Mouse (Mus musculus): ENCODE measurements around the gene Rpl28.
"Not testable (repeated sequence)": the region's sequence is repeated elsewhere in the genome, so short reads cannot be mapped to it uniquely, and the experiment has no call there.

Gene Rpl28

DNA sequence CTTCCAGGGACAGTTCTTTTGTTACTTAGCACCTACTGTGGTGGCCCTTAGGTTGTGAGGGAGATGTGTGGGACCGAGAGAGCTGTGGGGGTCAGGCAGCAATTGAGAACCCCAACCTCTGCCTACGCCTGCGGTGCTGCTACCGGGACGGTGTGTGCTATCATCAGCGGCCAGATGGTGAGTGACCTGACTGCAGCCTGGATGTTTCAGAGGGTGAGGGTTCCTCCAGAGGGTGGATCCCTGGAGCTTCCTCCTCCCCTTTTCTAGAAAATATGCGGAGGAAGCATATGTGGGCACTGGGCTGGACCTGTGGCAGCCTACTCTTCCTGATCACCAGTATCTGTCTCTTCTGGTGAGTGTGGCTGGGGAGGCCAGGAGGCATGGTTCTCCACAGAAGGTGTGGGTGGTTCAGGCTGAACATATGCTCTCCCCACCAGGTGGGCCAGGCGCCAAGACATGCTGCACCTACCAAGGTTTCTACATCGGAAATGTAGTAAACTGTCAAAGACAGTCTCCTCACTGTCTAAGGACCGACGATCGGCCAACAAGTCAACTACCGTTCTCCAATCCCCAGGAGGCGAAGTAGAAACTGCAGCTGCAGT lies 8.9 kb upstream of the Rpl28 start:
- no peak for DNase-seq (ENCODE audit: low read depth)

- peak; percentile 66 for DNase-seq (ENCODE audit: low read depth)
Measured at GRCm38 (mm10) chr7:4788499-4789435, 3.9 kb upstream of the Rpl28 start.

DNA sequence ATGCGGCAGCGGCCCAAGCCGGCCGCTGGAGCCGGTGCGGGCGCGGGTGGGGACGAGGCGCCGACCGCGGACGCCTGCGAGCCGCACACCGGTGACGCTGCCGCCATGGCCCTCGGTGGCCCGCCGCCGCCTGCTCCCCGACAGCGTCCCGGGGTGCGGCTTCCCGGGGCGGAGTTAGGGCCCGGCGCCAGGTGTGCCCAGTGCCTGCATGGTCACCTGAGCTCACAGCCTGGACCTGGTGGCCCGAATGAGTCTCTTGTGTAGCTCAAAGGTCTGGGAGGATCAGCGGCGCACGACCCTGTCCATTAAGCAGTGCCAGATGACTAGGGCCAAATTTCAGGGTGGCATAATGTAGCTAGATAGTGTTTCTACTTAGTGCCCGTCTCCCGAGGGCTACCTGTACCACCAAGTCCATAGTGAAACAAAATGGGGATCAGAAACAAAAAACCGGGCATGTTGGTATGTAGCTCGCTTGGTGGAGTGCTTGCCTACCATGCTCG lies 3.2 kb upstream of the Rpl28 start, which contains the start of gene Tmem238:
Tmem238 (minus strand) TSS at position 221 of the 500 bp plus-strand sequence.
- peak; percentile 57 for DNase-seq (ENCODE audit: low read depth)

DNA sequence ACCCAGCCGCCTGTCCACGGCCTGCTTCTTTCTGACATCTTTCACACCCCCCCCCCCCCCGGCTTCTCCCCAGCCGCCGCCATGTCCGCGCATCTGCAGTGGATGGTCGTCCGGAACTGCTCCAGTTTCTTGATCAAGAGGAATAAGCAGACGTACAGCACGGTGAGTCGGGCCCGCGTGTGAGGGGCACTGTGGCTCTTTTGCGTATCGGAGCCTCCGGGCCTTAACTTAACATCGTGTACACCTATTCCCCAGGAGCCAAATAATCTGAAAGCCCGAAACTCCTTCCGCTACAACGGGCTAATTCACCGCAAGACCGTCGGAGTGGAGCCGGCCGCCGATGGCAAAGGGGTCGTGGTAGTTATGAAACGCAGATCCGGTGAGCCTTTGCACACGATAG lies 574 bp downstream of the Rpl28 start:
- not testable (repeated sequence) for DNase-seq (ENCODE audit: low read depth)

- no peak for DNase-seq (ENCODE audit: low read depth)
Measured at GRCm38 (mm10) chr7:4793674-4794073, 1.0 kb downstream of the Rpl28 start.

DNA sequence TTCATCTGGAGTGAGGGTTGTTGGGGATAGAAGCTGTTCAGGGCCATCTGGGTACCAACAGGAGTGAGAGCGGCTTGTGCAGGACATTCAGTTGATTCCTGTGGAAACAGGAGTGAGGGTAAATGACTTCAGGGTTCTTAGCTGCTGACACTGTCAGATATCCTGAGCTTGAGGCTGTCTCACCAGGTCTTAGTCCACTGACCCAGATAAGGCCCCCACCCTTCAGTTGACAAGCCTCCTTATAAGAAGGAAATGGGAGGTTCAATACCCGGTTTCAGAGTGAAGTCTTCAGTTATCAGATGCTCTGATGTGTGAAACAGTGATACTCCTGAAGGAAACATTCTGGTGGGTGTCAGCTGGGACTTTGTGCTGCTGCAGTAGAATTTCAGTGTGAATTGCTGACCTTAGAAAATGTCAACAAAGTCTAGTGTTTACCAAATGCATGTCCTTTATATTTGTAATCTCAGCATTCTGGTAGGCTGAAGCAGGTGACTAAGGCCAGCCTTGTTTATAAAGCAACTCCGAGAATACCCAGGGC lies 2.0 kb downstream of the Rpl28 start:
- DNase-seq (ENCODE audit: low read depth), result no peak

GRCm38 (mm10) chr7:4795767-4796433 lies 3.2 kb downstream of the Rpl28 start:
- peak; percentile 75 for DNase-seq (ENCODE audit: low read depth)

GRCm38 (mm10) chr7:4802247-4802646 lies 9.6 kb downstream of the Rpl28 start:
- no peak for DNase-seq (ENCODE audit: low read depth)

GRCm38 (mm10) chr7:4806716-4807115 lies 14.0 kb downstream of the Rpl28 start:
- peak; percentile 79 for DNase-seq (ENCODE audit: low read depth)

- DNase-seq (ENCODE audit: low read depth), result peak; percentile 55
Measured at GRCm38 (mm10) chr7:4811131-4811530, 18.5 kb downstream of the Rpl28 start.

DNA sequence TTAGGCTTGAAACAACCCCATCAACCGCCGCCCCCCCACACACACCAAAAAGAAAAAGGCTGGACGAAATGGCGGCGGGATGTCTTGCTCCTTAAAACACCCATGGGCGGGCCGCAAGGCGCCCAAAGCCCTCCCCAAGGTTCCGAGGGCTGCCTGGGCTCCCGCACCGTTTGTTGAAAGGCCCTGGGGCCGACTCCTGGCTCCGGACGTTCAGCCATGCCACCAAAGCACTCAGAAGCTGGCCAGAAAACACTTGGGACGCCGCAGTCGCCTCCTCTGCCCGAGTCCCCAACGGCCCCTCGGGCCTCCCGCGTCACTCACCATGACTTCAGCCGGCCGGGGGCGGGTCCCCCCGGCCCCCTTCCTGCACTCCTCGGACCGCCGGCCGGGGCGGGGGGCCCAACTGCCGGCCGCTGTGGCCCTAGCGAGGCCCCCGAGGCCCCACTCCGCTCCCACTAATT lies 19.2 kb downstream of the Rpl28 start:
- DNase-seq (ENCODE audit: low read depth), result peak; percentile 68

DNA sequence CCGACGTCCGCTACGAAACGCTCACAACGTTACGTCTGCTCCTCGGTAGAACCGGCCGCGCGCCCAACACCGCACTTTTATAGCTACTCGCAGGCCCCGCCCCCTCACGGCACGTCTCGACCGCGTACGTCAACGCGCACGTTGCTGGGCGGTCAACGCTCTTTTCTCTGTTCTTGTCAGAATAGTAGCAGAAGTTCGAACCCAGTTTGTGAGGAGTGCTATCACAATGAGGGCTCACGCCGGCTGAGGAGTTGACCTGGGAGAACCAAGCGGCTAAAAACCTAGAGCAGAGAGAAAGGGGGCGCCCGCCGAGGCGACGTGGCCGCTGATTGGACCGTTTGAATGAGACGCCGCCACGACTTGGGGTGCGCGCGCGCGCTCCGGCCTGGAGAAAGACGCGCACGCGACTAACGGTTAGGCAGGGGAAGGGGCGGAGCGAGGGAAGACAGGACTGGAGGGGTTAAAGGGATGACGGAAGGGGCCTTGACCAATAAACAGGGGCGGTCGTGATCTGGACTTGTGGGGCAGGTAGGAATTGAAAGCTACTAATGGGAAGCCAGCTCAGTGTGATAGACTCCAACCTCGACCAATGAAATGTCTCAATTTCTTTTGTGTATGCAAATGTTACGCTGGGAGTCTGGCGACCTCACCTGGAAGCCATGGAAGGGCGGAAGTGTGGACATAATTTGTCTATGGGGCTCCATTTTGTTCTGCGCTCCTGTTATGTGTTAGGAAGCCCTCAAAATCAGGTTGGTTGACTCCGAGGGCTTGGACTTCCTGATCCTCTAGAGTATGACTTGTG lies 19.8 kb downstream of the Rpl28 start, which contains the start of gene Ube2s:
Ube2s (minus strand) TSS at position 288 of the 802 bp plus-strand sequence.
- DNase-seq (ENCODE audit: low read depth), result peak; percentile 100

GRCm38 (mm10) chr7:4813105-4813791 lies 20.6 kb downstream of the Rpl28 start:
- DNase-seq (ENCODE audit: low read depth), result peak; percentile 48

DNA sequence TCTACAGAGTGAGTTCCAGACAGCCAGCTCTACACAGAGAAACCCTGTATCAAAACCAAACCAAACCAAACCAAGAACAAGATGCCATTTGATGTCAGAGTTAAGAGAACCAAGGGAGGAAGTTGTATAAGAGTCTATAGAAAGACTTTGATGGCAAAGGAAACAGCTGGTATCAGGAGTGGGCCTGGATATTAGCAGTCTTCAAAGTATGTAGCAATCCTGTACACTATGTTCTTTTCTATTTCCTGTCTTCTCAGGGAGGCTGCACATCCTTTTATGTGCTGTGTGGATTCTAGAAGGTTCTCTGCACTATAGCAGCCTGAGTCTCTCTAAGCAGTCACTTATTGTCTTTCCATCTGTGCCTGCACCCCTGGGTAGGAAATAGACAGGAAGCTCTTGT lies 23.9 kb downstream of the Rpl28 start:
- DNase-seq (ENCODE audit: low read depth), result no peak

- DNase-seq (ENCODE audit: low read depth), result not testable (repeated sequence)
Measured at GRCm38 (mm10) chr7:4820925-4821324, 28.3 kb downstream of the Rpl28 start.

DNA sequence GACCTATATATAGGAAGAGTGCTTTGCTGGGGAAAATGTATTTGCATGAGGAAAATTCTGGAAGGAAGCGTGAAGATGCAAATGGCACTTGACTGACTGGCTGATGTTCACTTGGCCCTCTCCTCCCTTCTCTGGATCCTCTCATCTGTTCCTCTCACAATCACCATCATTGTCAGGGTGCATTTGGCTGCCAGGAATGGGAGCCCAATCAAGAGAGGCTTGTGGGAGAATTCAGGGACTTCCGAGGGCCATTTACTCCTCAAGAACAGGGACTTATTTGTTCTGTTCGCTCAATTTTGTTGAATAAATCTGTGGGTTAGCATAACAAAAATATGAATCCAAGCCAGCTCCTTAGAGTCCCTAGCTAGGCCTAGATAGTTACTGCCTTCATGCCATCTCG lies 29.0 kb downstream of the Rpl28 start:
- DNase-seq (ENCODE audit: low read depth), result no peak

- no peak for DNase-seq (ENCODE audit: low read depth)
Measured at GRCm38 (mm10) chr7:4822162-4822907, 29.7 kb downstream of the Rpl28 start.

GRCm38 (mm10) chr7:4825365-4825764 lies 32.7 kb downstream of the Rpl28 start:
- DNase-seq (ENCODE audit: low read depth), result no peak

GRCm38 (mm10) chr7:4830476-4830875 lies 37.8 kb downstream of the Rpl28 start:
- DNase-seq (ENCODE audit: low read depth), result no peak

All from induced T-regulatory cell, adult 2 months (primary cell).